Mouse (Mus musculus) heart, adult 11 months (tissue): ENCODE data around the gene Pla2g4a.

Source experiments
- DNase-seq: peaks from one replicate; pipeline ENCODE4 v3.0.0; 2022

Gene Pla2g4a

DNA sequence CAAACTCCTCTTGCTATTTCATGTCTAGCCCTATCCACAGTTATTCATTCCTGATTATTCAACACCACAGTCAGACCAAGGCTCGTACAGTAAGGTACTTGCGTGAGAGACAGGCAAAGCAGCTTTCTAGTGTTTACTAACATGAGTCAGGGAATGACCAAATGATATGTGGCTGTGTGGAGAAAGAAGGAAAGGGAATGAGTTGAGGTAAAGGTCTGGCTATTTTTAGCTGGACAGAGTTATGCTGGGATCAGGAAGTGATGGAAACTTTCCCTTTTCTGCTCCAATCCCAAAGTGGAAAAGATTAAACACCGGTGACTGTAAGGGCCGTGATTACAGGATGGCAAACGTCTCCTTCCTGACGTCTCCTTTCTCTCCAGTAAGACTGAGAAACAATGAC, 114.4 kb downstream of the Pla2g4a start:
- no peak for DNase-seq

DNA sequence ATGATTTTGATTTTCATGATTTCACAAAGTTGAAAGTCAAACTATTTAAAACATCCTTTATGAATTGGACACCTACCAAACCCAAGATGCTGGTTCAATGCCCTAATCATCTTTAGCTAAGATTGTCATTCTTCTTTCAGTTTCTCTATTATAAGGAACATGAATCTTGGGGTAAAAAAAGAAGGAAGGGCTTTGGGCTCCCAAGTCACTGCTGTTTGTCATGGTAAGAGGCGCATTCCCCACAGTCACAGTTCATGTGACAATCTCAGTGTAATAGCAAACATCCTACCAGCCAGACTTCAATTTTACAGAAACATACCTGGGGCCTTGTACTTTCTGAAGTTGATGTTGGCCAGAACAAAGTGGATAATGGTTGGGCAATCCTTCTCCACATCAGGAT, 119.2 kb downstream of the Pla2g4a start:
- peak; percentile 68 for DNase-seq

DNA sequence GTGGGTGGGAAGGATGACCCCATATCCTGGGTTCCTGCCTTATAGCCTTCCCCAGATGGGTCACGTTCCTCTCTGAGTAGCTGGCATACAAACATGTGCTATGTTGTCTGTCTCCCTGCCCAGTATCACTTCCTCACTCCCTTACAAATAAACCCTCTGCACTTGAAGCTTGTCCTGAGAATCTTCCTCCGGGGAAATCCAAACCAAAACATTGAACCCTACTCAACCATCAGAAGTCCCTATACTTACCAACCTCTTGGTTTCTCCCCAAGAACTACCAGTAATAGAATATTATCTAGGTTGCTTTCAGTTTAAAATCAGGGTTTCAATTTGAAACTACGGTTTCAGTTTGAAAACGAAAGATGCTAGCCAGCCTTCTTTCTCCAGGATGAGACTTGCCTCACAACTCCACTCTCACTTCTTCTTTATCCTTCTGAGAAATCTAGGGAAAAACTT, 120.1 kb downstream of the Pla2g4a start:
- peak; percentile 95 for DNase-seq

DNA sequence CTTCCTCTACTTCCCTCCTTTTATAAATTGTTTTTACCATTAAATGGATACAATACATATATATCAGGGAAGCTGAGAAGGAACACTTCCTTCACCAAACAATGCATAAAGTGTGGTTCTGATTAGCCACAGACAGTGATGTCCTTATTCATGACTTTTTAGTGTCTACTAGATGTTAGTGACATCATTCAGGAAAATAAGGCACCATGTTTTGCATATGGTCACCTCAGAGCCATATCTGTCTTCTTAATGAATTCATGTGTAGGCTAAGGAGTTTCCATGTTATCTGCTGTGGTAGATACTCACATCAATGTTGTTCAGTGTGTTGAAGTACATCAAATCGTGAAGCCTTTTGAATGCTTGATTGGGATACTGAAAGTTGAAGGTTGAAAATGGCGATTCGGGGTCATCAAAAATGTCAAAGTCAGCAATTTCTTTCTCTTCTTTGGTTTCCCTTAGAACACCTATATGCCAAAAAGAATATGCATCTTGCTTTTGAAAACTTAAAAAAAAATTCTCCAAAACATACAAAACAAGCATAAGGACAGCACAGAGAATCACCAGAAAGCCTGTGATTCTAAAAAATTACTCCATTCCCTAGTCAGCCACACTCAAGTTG, 120.7 kb downstream of the Pla2g4a start:
- DNase-seq = no peak

DNA sequence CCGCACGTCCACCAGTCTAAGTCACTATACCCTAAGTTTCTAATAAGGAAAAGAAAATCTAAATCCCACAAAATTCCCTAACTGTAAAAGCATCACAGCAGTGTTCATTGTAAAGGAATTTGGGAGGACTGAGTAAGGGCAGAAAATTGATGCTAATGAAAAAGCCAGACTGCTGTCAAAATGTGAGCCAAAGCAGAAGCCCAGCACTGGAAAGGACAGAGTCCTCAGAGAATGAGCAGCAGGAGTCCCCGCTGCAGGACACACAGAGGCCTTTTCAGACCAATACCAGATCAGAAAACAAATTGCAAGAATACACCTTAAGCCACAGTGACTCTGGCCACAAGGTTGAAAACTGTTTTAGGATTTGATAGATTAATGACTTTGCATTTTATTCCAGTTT, 124.6 kb downstream of the Pla2g4a start:
- DNase-seq = peak; percentile 81

DNA sequence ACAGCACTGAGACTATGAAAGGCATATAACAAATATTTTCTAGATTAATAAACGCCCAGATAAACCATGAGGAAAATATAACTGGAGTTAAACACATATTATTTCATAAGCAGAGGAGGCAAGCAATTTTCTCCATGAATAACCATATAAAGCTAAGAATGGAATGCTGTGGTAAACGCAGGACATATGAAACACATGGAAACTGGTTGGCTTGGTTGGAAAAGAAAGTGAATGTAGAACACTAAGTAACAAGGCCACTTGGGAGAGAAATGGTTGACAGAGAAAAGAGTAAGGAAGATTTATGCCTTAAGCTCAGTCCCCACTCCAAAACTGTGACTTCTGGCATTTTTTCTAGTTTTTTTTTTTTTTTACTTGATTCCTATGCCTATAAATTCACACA, 127.2 kb downstream of the Pla2g4a start:
- DNase-seq = no peak

DNA sequence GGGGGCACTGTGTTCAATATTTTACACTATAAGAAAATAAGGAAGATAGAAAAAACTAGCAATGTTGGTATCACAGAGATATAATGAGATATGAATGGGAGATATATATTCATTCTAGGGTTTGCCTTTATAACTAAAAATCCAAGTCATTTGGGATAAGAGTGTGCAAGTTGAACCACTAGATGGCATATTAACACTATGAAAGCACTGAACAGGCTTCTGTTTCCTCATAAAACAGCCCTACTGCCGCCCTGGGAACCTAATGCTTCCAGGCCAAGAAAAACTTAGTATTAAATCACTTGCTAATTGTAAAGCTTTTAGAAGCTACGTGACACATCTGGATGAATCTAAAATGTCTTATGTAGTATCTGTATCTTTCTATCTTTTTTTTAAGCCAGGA, 128.1 kb downstream of the Pla2g4a start:
- peak; percentile 25 for DNase-seq

DNA sequence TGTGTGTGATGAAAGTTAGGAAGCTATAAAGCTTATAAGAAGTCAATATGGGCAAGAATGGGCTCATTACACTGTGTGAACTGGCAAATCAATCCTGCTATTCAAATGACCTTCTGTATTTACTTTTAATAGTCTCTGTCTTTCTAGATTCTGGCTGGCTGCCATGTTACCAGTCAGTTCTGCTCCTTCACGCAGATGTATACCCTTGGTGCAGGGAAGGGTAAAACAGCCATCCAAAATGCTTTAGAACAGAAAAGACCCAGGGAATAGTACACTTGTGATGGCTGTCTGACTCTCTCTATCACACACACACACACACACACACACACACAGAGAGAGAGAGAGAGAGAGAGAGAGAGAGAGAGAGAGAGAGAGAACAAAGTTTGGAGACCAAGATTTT, 128.6 kb downstream of the Pla2g4a start:
- peak; percentile 54 for DNase-seq

DNA sequence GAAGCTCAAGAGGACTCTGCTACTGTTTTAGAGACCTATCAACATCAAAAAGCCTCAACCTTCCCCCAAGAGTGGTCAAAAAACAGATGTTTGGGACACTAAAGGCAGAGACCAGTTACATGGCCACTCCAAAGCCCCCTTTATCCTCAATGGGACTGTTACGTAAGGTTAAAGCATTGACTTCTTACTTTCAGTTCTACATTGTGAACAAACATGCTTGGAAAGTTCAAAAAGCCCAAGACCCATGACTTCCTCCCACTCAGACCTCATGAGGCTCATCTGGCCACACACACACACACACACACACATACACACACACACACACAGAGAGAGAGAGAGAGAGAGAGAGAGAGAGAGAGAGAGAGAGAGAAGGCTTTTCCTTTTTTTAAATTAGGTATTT, 130.0 kb downstream of the Pla2g4a start:
- no peak for DNase-seq

DNA sequence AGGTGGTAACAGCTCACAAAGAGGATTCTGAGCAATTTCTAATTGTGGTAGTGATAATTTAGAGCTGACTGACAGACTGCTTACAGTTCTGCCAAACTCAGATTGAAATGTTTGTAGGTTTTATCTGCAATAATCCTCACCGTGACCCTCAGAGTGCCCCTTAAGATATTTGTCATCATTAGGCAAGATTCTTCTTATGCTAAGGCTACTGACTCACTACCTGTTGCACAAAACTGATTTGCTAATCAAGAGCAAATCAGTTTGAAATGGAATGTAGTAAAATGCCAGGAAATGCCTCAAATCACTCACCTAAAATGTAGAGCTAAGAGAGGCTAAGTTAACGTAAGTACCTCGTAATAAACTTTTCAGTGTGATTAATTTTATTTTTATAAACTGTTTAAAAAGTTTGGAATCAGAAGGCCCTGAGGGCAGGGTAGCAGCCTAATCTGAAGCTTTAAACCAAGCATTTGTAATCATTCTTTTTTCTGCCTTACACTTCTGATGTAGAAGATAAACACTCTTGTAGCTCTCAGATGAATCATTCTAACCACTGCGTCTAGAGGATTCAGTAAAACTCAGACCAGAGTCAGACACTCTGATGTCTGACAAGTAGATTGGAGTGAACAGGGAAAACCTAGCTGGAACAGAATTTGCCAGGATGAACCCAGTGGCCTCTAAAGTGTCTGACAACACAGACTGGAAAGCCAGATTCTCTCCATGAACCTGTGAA, 147.3 kb downstream of the Pla2g4a start:
- DNase-seq = no peak

DNA sequence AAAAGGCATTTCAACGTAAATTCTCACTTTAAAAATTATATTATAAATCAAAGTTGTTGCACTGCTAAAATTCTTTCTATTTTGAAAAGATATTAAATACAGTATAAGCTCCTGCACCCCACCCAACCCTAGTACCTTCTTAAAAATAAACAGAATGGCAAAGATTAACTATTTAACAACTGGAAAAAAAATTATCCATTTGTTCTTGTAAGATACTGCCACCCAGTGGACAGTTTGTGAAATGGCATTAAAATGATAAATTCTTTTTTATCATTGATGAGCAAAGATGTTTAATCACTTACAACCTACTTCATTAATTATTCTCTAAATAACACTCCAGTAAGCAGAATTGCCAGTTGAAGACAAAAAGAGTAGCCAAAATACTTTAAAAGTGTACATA, 151.6 kb downstream of the Pla2g4a start:
- DNase-seq = no peak
